Mouse (Mus musculus): Measurements from ENCODE around the gene Ifitm10. TPM values are rescaled to one million over a fixed set of nuclear protein-coding genes. Genes with fewer than 3 reads are reported as not detected.

The Ifitm10 gene
- polyA plus RNA-seq (2015; fragmentation: Illumina TruSeq; extraction: RNeasy Lipid Tissue Mini Kit (QIAGEN cat#74804); ENCODE audit: insufficient read depth, low read depth, low replicate concordance), result not detected

DNA sequence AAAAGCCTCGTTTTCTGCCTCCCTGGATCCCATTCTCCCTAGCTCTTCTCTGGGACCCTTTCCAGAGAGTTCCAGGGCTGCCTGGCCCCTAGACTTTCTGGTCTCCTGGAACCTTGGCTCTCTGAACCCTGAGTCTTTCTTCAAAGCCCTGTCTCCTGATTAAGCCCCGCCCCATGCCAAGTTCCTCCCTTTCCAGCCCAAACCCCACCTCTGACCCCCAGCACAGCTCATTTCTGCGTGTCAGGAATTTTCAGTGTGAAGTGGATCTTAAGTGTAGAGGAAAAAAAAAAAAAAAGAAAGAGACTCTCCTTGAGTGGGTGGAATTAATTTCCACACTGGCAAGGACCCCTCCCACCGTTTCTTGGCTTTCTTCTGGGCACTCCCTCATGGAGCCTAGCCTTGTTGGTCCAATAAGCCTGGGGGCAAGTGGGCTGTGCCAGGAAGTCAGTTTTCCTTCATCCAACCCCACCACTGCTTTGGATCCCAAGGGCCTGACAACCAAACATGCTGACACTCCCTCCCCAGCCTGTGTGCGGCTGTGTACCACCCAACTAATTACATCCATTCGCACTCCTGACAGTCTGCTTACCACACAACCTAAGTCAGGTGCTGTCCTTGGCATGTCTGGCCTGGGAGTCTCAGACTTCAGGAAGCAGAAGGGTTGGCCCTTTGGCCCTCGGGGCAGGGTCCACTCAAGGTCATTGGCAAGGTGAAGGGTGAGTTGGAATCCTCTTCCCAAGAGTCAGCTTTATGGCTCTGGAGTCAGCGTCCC, at the start of gene Ifitm10:
TSS of gene Ifitm10 (minus strand) at position 113 of the 772 bp plus-strand sequence.

DNA sequence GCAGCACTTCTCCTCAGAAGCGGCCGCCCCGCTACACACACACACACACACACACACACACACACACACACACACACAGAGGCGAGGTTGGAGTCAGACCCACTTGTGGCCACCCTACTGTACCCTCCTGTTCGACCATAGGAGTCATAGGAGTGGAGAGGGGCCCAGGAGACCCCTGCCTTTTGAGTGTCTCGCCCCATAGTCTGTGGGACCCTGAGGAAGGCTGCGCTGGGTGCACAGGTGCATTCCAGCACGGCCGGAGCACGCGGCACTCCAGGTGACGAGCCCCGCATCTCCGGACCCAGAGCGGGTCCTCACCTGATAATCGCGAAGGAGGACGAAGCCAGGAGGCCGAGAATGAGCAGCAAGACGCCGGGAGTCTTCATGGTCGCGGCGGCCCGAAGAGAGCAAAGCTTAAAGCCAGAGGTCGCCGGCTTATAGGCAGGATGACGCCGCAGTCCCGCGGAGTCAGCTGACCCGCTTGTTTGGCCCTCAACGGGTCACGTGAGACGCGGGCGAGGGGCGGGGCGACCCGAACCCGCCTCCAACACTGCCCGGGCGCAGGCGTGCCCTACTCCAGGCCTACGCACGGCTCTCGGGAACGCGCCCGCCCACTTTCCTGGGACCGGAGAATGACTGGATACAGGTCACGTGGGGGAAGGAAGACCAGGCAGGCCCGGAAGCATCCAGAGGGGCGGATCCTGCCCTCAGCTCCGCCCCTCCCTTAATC, 14.0 kb upstream of the Ifitm10 start, which contains the start of gene Ctsd:
TSS of gene Ctsd (minus strand) at position 620 of the 730 bp plus-strand sequence.

DNA sequence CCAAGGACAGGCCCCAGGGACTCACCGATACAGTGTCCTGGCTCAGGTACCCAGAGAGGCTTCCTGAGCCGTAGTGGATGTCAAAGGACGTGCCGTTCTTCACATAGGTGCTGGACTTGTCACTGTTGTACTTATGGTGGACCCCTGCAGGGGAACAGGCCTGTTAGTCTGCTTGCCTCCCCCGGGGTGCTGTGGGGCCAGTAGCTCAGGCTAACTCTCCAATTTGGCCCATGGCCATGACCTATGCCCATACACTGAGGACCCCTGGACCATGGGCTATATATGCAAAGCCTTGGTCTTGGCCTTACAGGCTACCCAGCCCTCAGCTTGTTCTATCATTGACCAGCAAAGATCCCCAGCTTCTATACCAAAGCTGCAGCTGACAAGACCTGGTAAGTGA, 9.0 kb upstream of the Ifitm10 start, which contains the start of gene Gm49369:
TSS of gene Gm49369 (minus strand) at position 101 of the 400 bp plus-strand sequence.

DNA sequence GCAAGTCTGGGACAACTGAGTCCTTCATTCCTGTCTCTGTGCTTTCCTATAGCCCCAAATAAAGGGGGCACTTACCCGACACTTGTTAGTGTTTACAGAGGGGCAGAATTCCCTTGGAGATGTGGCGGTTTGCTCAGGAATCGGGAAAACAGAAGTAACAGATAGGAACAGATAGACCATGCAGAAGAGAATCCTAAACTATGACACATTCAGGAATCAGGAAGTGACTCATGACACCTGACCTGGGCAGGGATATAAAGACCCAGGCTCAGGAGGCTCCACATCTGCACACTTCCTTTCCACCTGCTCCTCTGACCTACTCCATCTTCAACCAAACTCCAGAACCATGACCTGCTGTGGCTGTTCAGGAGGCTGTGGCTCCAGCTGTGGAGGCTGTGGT, 70.3 kb downstream of the Ifitm10 start, which contains the start of gene Krtap5-4:
TSS of gene Krtap5-4 (plus strand) at position 301 of the 400 bp plus-strand sequence.

DNA sequence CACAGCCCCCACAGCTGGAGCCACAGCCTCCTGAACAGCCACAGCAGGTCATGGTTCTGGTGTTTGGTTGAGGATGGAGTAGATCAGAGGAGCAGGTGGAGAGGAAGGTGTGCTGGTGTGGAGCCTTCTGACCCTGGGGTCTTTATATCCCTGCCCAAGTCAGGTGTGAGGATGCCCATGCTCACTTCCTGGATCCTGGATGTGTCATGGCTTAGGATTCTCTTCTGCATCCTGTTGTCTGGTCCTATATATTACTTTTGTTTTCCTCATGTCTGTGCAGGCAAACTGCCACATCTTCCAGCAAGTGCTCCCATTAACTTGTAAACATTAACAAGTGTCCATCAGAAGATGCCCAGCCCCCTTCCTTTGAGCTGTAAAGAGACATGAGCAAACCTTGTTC, 76.5 kb downstream of the Ifitm10 start, which contains the start of gene Krtap5-1:
TSS of gene Krtap5-1 (minus strand) at position 101 of the 400 bp plus-strand sequence.

Other genes with a start within 250 kb of the Ifitm10 start
- gene Gm39115, start 237.7 kb downstream of the Ifitm10 start, polyA plus RNA-seq (2015; fragmentation: Illumina TruSeq; extraction: RNeasy Lipid Tissue Mini Kit (QIAGEN cat#74804); ENCODE audit: insufficient read depth, low read depth, low replicate concordance), result not detected
- not detected for gene Gm45337, start 229.1 kb downstream of the Ifitm10 start, polyA plus RNA-seq (2015; fragmentation: Illumina TruSeq; extraction: RNeasy Lipid Tissue Mini Kit (QIAGEN cat#74804); ENCODE audit: insufficient read depth, low read depth, low replicate concordance)
- gene Gm29735, start 216.6 kb downstream of the Ifitm10 start, polyA plus RNA-seq (2015; fragmentation: Illumina TruSeq; extraction: RNeasy Lipid Tissue Mini Kit (QIAGEN cat#74804); ENCODE audit: insufficient read depth, low read depth, low replicate concordance), result not detected
- gene Gm4553, start 208.0 kb downstream of the Ifitm10 start, polyA plus RNA-seq (2015; fragmentation: Illumina TruSeq; extraction: RNeasy Lipid Tissue Mini Kit (QIAGEN cat#74804); ENCODE audit: insufficient read depth, low read depth, low replicate concordance), result not detected
- not detected for gene Krtap5-2, start 197.7 kb downstream of the Ifitm10 start, polyA plus RNA-seq (2015; fragmentation: Illumina TruSeq; extraction: RNeasy Lipid Tissue Mini Kit (QIAGEN cat#74804); ENCODE audit: insufficient read depth, low read depth, low replicate concordance)
- gene Gm10153, start 183.4 kb downstream of the Ifitm10 start, polyA plus RNA-seq (2015; fragmentation: Illumina TruSeq; extraction: RNeasy Lipid Tissue Mini Kit (QIAGEN cat#74804); ENCODE audit: insufficient read depth, low read depth, low replicate concordance), result not detected
- gene Krtap5-3, start 172.4 kb downstream of the Ifitm10 start, polyA plus RNA-seq (2015; fragmentation: Illumina TruSeq; extraction: RNeasy Lipid Tissue Mini Kit (QIAGEN cat#74804); ENCODE audit: insufficient read depth, low read depth, low replicate concordance), result not detected
- not detected for gene Gm7579, start 161.9 kb downstream of the Ifitm10 start, polyA plus RNA-seq (2015; fragmentation: Illumina TruSeq; extraction: RNeasy Lipid Tissue Mini Kit (QIAGEN cat#74804); ENCODE audit: insufficient read depth, low read depth, low replicate concordance)
- not detected for gene Krtap5-5, start 143.8 kb downstream of the Ifitm10 start, polyA plus RNA-seq (2015; fragmentation: Illumina TruSeq; extraction: RNeasy Lipid Tissue Mini Kit (QIAGEN cat#74804); ENCODE audit: insufficient read depth, low read depth, low replicate concordance)
- not detected for gene Gm40460, start 132.7 kb downstream of the Ifitm10 start, polyA plus RNA-seq (2015; fragmentation: Illumina TruSeq; extraction: RNeasy Lipid Tissue Mini Kit (QIAGEN cat#74804); ENCODE audit: insufficient read depth, low read depth, low replicate concordance)
- gene Gm2431, start 115.4 kb downstream of the Ifitm10 start, polyA plus RNA-seq (2015; fragmentation: Illumina TruSeq; extraction: RNeasy Lipid Tissue Mini Kit (QIAGEN cat#74804); ENCODE audit: insufficient read depth, low read depth, low replicate concordance), result not detected
- not detected for gene Gm4559, start 99.4 kb downstream of the Ifitm10 start, polyA plus RNA-seq (2015; fragmentation: Illumina TruSeq; extraction: RNeasy Lipid Tissue Mini Kit (QIAGEN cat#74804); ENCODE audit: insufficient read depth, low read depth, low replicate concordance)
- gene Krtap5-1, start 76.6 kb downstream of the Ifitm10 start, polyA plus RNA-seq (2015; fragmentation: Illumina TruSeq; extraction: RNeasy Lipid Tissue Mini Kit (QIAGEN cat#74804); ENCODE audit: insufficient read depth, low read depth, low replicate concordance), result not detected
- gene Krtap5-4, start 70.2 kb downstream of the Ifitm10 start, polyA plus RNA-seq (2015; fragmentation: Illumina TruSeq; extraction: RNeasy Lipid Tissue Mini Kit (QIAGEN cat#74804); ENCODE audit: insufficient read depth, low read depth, low replicate concordance), result not detected
- gene Gm49369, start 8.9 kb upstream of the Ifitm10 start, polyA plus RNA-seq (2015; fragmentation: Illumina TruSeq; extraction: RNeasy Lipid Tissue Mini Kit (QIAGEN cat#74804); ENCODE audit: insufficient read depth, low read depth, low replicate concordance), result not detected
- 108 TPM for gene Ctsd, start 14.3 kb upstream of the Ifitm10 start, polyA plus RNA-seq (2015; fragmentation: Illumina TruSeq; extraction: RNeasy Lipid Tissue Mini Kit (QIAGEN cat#74804); ENCODE audit: insufficient read depth, low read depth, low replicate concordance)
- not detected for gene Syt8, start 61.1 kb upstream of the Ifitm10 start, polyA plus RNA-seq (2015; fragmentation: Illumina TruSeq; extraction: RNeasy Lipid Tissue Mini Kit (QIAGEN cat#74804); ENCODE audit: insufficient read depth, low read depth, low replicate concordance)
- gene Tnni2, start 68.1 kb upstream of the Ifitm10 start, polyA plus RNA-seq (2015; fragmentation: Illumina TruSeq; extraction: RNeasy Lipid Tissue Mini Kit (QIAGEN cat#74804); ENCODE audit: insufficient read depth, low read depth, low replicate concordance), result not detected
- gene Lsp1, start 87.1 kb upstream of the Ifitm10 start, polyA plus RNA-seq (2015; fragmentation: Illumina TruSeq; extraction: RNeasy Lipid Tissue Mini Kit (QIAGEN cat#74804); ENCODE audit: insufficient read depth, low read depth, low replicate concordance), result 26.2 TPM
- gene Tnnt3, start 125.1 kb upstream of the Ifitm10 start, polyA plus RNA-seq (2015; fragmentation: Illumina TruSeq; extraction: RNeasy Lipid Tissue Mini Kit (QIAGEN cat#74804); ENCODE audit: insufficient read depth, low read depth, low replicate concordance), result not detected
- 17.2 TPM for gene Mrpl23, start 158.9 kb upstream of the Ifitm10 start, polyA plus RNA-seq (2015; fragmentation: Illumina TruSeq; extraction: RNeasy Lipid Tissue Mini Kit (QIAGEN cat#74804); ENCODE audit: insufficient read depth, low read depth, low replicate concordance)

Data from pancreas, adult 10 weeks (tissue).